Mouse (Mus musculus): ENCODE results near the gene Vmn2r97.
"Not testable (repeated sequence)": the region's sequence is repeated elsewhere in the genome, so short reads cannot be mapped to it uniquely, and the experiment has no call there.

- TF ChIP-seq CTCF (IDR thresholded peaks at IDR 0.05; ENCODE audit: borderline replicate concordance, extremely low read depth, insufficient read depth, insufficient read length); POLR2A (IDR thresholded peaks at IDR 0.05; ENCODE audit: borderline replicate concordance, extremely low read depth, insufficient read depth, insufficient read length, poor library complexity, severe bottlenecking): not testable (repeated sequence)
Measured at GRCm38 (mm10) chr17:18882436-18882835, 31.7 kb upstream of the Vmn2r97 start.
